Mouse (Mus musculus) stomach, embryonic 14.5 days (tissue): ENCODE results near the gene Trmt112. TPM values are rescaled to one million over a fixed set of nuclear protein-coding genes. Genes with fewer than 3 reads are reported as not detected.

Experiments
- ATAC-seq: fragments of 200-750 bp; cut with Nextera tagmentation; 2 replicates; pipeline ENCODE4 v1.8.0; 2017; ENCODE audit warnings: low read depth, moderate TSS enrichment; ENCODE audit not compliant: insufficient number of reproducible peaks, insufficient read depth, low FRiP score
- H3K27ac ChIP-seq: fragments of 300-500 bp; sonication (generic); 2 replicates; pipeline ENCODE4 v1.5.1; 2014; ENCODE audit warnings: mild to moderate bottlenecking, low read length, moderate library complexity, mixed read lengths
- H3K27me3 ChIP-seq: fragments of 300-500 bp; sonication (generic); 2 replicates; pipeline ENCODE4 v1.6.1; 2014; ENCODE audit warnings: low read length, control low read depth, mixed read lengths; ENCODE audit not compliant: control insufficient read depth, insufficient read depth
- H3K36me3 ChIP-seq: fragments of 300-500 bp; sonication (generic); 2 replicates; pipeline ENCODE4 v1.6.1; 2014; ENCODE audit warnings: mild to moderate bottlenecking, control low read depth, low read length, moderate library complexity, mixed read lengths; ENCODE audit not compliant: control insufficient read depth, insufficient read depth
- H3K4me1 ChIP-seq: fragments of 300-500 bp; sonication (generic); 2 replicates; pipeline ENCODE4 v1.6.1; 2014; ENCODE audit warnings: low read length, control low read depth, mixed read lengths; ENCODE audit not compliant: control insufficient read depth, insufficient read depth
- H3K4me2 ChIP-seq: fragments of 300-500 bp; sonication (generic); replicated peaks from 2 replicates; pipeline ENCODE4 v1.6.1; 2014; ENCODE audit warnings: low read depth, low read length, control low read depth
- H3K4me3 ChIP-seq: fragments of 300-500 bp; sonication (generic); 2 replicates; pipeline ENCODE4 v1.5.1; 2014; ENCODE audit warnings: low read depth, low read length, control low read depth
- H3K9ac ChIP-seq: fragments of 300-500 bp; sonication (generic); replicated peaks from 2 replicates; pipeline ENCODE4 v1.6.1; 2014; ENCODE audit warnings: low read depth, mild to moderate bottlenecking, control low read depth, low read length, moderate library complexity, mixed read lengths
- H3K9me3 ChIP-seq: fragments of 300-500 bp; sonication (generic); 2 replicates; pipeline ENCODE4 v1.6.1; 2016; ENCODE audit warnings: low read depth, low read length, control low read depth; ENCODE audit not compliant: control insufficient read depth
- WGBS: fragments of 180-500 bp; shearing (Covaris S2); extraction: QIAGEN DNeasy Blood & Tissue Kit; methylation state at CpG from one replicate; pipeline ENCODE4 v1.1.7; 2014; 5-methylcytosine and 5-hydroxymethylcytosine counted together
- polyA plus RNA-seq: library from polyadenylated mRNA; unstranded; fragments of >200 nt; fragmentation: Nextera tagmentation; extraction: Ambion mirVana; gene quantifications from 2 replicates; pipeline ENCODE4 v1.2.1, GENCODE M21; 2014

The Trmt112 gene
- polyA plus RNA-seq, 1 experiment from 2014 or later = 158 TPM

- WGBS = 93% methylated on average over 6 of the region's 6 CpGs
- Histone ChIP-seq H3K4me1 (peaks cover 11% of the 10 kb centered on the region; the same call in 1 of the 2 replicates), H3K4me2 (no peak overlapping the region)
Measured at GRCm38 (mm10) chr19:6943709-6944108, 34.2 kb downstream of the Trmt112 start.

GRCm38 (mm10) chr19:6947742-6948141 lies 38.2 kb downstream of the Trmt112 start:
- no peak overlapping the region for H3K4me2 ChIP-seq
- peaks cover 19% of the 10 kb centered on the region for H3K4me1 ChIP-seq
- no peaks in the 10 kb centered on the region for H3K9me3 ChIP-seq
- no peak overlapping the region for H3K4me3 ChIP-seq
- 45% methylated on average over 4 of the region's 4 CpGs for WGBS
- no peak for ATAC-seq
- H3K27me3 ChIP-seq = no peaks in the 10 kb centered on the region
- no peak overlapping the region for H3K9ac ChIP-seq
- H3K36me3 ChIP-seq = no peaks in the 10 kb centered on the region; the same call in 1 of the 2 replicates
- no peak overlapping the region for H3K27ac ChIP-seq

More at GRCm38 (mm10) chr19:6943709-6944108, 34.2 kb downstream of the Trmt112 start:
- Histone ChIP-seq H3K27ac (no peak overlapping the region), H3K27me3 (no peaks in the 10 kb centered on the region), H3K4me3 (no peak overlapping the region), H3K36me3 (no peaks in the 10 kb centered on the region; the same call in 1 of the 2 replicates), H3K9ac (no peak overlapping the region), H3K9me3 (no peaks in the 10 kb centered on the region)
- no peak for ATAC-seq

GRCm38 (mm10) chr19:6948186-6948585 lies 38.7 kb downstream of the Trmt112 start:
- Histone ChIP-seq H3K27ac (no peak overlapping the region), H3K4me1 (peaks cover 18% of the 10 kb centered on the region), H3K4me3 (no peak overlapping the region), H3K36me3 (no peaks in the 10 kb centered on the region; the same call in 1 of the 2 replicates), H3K9me3 (no peaks in the 10 kb centered on the region), H3K9ac (no peak overlapping the region), H3K4me2 (no peak overlapping the region), H3K27me3 (no peaks in the 10 kb centered on the region)
- ATAC-seq = no peak
- 76% methylated on average over 4 of the region's 4 CpGs for WGBS

GRCm38 (mm10) chr19:6949532-6949931 lies 40.0 kb downstream of the Trmt112 start:
- H3K9ac ChIP-seq = no peak overlapping the region
- peak overlapping the region; percentile 93 for H3K4me2 ChIP-seq
- H3K27ac ChIP-seq = no peak overlapping the region; the same call in 1 of the 2 replicates
- H3K9me3 ChIP-seq = no peaks in the 10 kb centered on the region
- no peaks in the 10 kb centered on the region for H3K27me3 ChIP-seq
- WGBS = 80% methylated on average over 5 of the region's 5 CpGs
- peaks cover 20% of the 10 kb centered on the region for H3K4me1 ChIP-seq
- peaks cover 9% of the 10 kb centered on the region; the same call in 1 of the 2 replicates for H3K36me3 ChIP-seq
- H3K4me3 ChIP-seq = no peak overlapping the region
- ATAC-seq = no peak

GRCm38 (mm10) chr19:6949951-6950350 lies 40.5 kb downstream of the Trmt112 start:
- Histone ChIP-seq H3K4me1 (peaks cover 20% of the 10 kb centered on the region), H3K27me3 (no peaks in the 10 kb centered on the region), H3K9ac (peak overlapping the region; percentile 61; the same call in 1 of the 2 replicates), H3K4me2 (peak overlapping the region; percentile 93), H3K36me3 (peaks cover 14% of the 10 kb centered on the region; the same call in 1 of the 2 replicates), H3K27ac (peak overlapping the region; percentile 97; the same call in 1 of the 2 replicates), H3K4me3 (peak overlapping the region; percentile 57), H3K9me3 (no peaks in the 10 kb centered on the region)
- no peak for ATAC-seq
- 55% methylated on average over 5 of the region's 5 CpGs for WGBS

GRCm38 (mm10) chr19:6950613-6951153 lies 41.2 kb downstream of the Trmt112 start:
- Histone ChIP-seq H3K4me2 (peak overlapping the region; percentile 93), H3K9ac (peak overlapping the region; percentile 61), H3K27me3 (no peaks in the 10 kb centered on the region), H3K27ac (peak overlapping the region; percentile 97), H3K4me1 (peaks cover 20% of the 10 kb centered on the region), H3K9me3 (no peaks in the 10 kb centered on the region), H3K36me3 (peaks cover 21% of the 10 kb centered on the region), H3K4me3 (peak overlapping the region; percentile 57)
- 0 out of 2 replicates have a peak, but pooled peaks have one; percentile 3 for ATAC-seq
- under 1% methylated on average over 28 of the region's 28 CpGs for WGBS

- peak; percentile 72 for ATAC-seq
- H3K4me1 ChIP-seq = peaks cover 20% of the 10 kb centered on the region
- WGBS = 0% methylated on average over 35 of the region's 35 CpGs
- no peaks in the 10 kb centered on the region for H3K27me3 ChIP-seq
- no peaks in the 10 kb centered on the region for H3K9me3 ChIP-seq
- peak overlapping the region; percentile 93 for H3K4me2 ChIP-seq
- H3K4me3 ChIP-seq = peak overlapping the region; percentile 57
- H3K9ac ChIP-seq = peak overlapping the region; percentile 61
- H3K36me3 ChIP-seq = peaks cover 29% of the 10 kb centered on the region
- peak overlapping the region; percentile 97 for H3K27ac ChIP-seq
Measured at GRCm38 (mm10) chr19:6951381-6951968, 42.0 kb downstream of the Trmt112 start.

GRCm38 (mm10) chr19:6951994-6952711 lies 42.7 kb downstream of the Trmt112 start:
- WGBS = 2% methylated on average over 31 of the region's 31 CpGs
- Histone ChIP-seq H3K27ac (peak overlapping the region; percentile 97), H3K4me1 (peaks cover 20% of the 10 kb centered on the region), H3K9me3 (no peaks in the 10 kb centered on the region), H3K4me2 (peak overlapping the region; percentile 93), H3K27me3 (no peaks in the 10 kb centered on the region), H3K4me3 (peak overlapping the region; percentile 57), H3K36me3 (peaks cover 35% of the 10 kb centered on the region), H3K9ac (peak overlapping the region; percentile 61)
- ATAC-seq = peak; percentile 30
